Mouse (Mus musculus) bone marrow macrophage, adult 2 months (primary cell): ENCODE data around the gene Dnajb7.

ENCODE experiments used
- CTCF ChIP-seq: IDR thresholded peaks from 2 replicates; pipeline ENCODE4 v1.5.1; 2012; ENCODE audit warnings: low read depth, mild to moderate bottlenecking, low read length, moderate library complexity
- POLR2A ChIP-seq: IDR thresholded peaks from 2 replicates; pipeline ENCODE4 v1.6.1; 2012; ENCODE audit warnings: mild to moderate bottlenecking, low read depth, low read length, borderline replicate concordance

DNA sequence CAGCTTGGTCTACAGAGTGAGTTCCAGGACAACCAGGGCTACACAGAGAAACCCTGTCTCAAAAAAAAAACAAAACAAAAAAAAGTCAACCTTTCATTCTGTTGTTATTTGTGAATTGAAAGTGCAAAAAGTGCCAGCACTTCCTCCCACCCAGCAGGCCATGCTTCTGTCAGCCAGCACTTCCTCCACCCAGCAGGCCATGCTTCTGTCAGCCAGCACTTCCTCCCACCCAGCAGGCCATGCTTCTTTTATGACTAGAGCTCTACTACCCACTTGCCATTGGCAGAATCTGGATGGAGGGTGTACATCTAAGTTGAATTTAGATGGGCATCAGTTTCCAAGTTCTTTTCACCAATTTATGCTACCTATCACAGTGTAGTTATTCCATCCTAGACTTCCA lies 15.1 kb downstream of the Dnajb7 start:
- no peak for TF ChIP-seq POLR2A
- TF ChIP-seq CTCF = no peak
